Mouse (Mus musculus) intestine, embryonic 14.5 days (tissue): ENCODE measurements around the gene Nsd2. TPM values are rescaled to one million over a fixed set of nuclear protein-coding genes. Genes with fewer than 3 reads are reported as not detected.
A peak's percentile ranks its signal among the peaks of the same experiment; 100 is the strongest.

Experiments
- ATAC-seq: fragments of 200-750 bp; cut with Nextera tagmentation; replicated peaks from 2 replicates; pipeline ENCODE4 v1.8.0; 2017; ENCODE audit warnings: low read depth, moderate number of reproducible peaks, moderate TSS enrichment, moderate library complexity; ENCODE audit not compliant: low FRiP score, low TSS enrichment
- DNase-seq: peaks from one replicate; pipeline ENCODE4 v3.0.0-alpha.2; 2018; ENCODE audit warnings: low spot score
- H3K27ac ChIP-seq: fragments of 300-500 bp; sonication (generic); 2 replicates; pipeline ENCODE4 v1.5.1; 2014; ENCODE audit warnings: low read depth, mild to moderate bottlenecking, control low read depth
- H3K27me3 ChIP-seq: fragments of 300-500 bp; sonication (generic); replicated peaks from 2 replicates; pipeline ENCODE4 v1.6.1; 2014; ENCODE audit warnings: low read length, control low read depth; ENCODE audit not compliant: control insufficient read depth, insufficient read depth
- H3K36me3 ChIP-seq: fragments of 300-500 bp; sonication (generic); 2 replicates; pipeline ENCODE4 v1.6.1; 2014; ENCODE audit warnings: low read length, control low read depth; ENCODE audit not compliant: control insufficient read depth, insufficient read depth
- H3K4me1 ChIP-seq: fragments of 300-500 bp; sonication (generic); replicated peaks from 2 replicates; pipeline ENCODE4 v1.6.1; 2014; ENCODE audit warnings: low read length, control low read depth, mixed read lengths; ENCODE audit not compliant: control insufficient read depth, insufficient read depth
- H3K4me2 ChIP-seq: fragments of 300-500 bp; sonication (generic); 2 replicates; pipeline ENCODE4 v1.6.1; 2014; ENCODE audit warnings: low read length
- H3K4me3 ChIP-seq: fragments of 300-500 bp; sonication (generic); 2 replicates; pipeline ENCODE4 v1.5.1; 2014; ENCODE audit warnings: low read depth, low read length, control low read depth, mixed read lengths
- H3K9ac ChIP-seq: fragments of 300-500 bp; sonication (generic); 2 replicates; pipeline ENCODE4 v1.6.1; 2014; ENCODE audit warnings: mild to moderate bottlenecking, low read length
- H3K9me3 ChIP-seq: fragments of 300-500 bp; sonication (generic); 2 replicates; pipeline ENCODE4 v1.6.1; 2016; ENCODE audit warnings: low read length, control low read depth; ENCODE audit not compliant: control insufficient read depth
- WGBS: fragments of 180-500 bp; shearing (Covaris S2); extraction: QIAGEN DNeasy Blood & Tissue Kit; methylation state at CpG from one replicate; pipeline ENCODE4 v1.1.7; 2014; 5-methylcytosine and 5-hydroxymethylcytosine counted together
- polyA plus RNA-seq: library from polyadenylated mRNA; unstranded; fragments of >200 nt; fragmentation: Nextera tagmentation; extraction: Ambion mirVana; gene quantifications from 2 replicates; pipeline ENCODE4 v1.2.1, GENCODE M21; 2014

The Nsd2 gene
- polyA plus RNA-seq, 1 experiment from 2014 or later, result 56.7 TPM

DNA sequence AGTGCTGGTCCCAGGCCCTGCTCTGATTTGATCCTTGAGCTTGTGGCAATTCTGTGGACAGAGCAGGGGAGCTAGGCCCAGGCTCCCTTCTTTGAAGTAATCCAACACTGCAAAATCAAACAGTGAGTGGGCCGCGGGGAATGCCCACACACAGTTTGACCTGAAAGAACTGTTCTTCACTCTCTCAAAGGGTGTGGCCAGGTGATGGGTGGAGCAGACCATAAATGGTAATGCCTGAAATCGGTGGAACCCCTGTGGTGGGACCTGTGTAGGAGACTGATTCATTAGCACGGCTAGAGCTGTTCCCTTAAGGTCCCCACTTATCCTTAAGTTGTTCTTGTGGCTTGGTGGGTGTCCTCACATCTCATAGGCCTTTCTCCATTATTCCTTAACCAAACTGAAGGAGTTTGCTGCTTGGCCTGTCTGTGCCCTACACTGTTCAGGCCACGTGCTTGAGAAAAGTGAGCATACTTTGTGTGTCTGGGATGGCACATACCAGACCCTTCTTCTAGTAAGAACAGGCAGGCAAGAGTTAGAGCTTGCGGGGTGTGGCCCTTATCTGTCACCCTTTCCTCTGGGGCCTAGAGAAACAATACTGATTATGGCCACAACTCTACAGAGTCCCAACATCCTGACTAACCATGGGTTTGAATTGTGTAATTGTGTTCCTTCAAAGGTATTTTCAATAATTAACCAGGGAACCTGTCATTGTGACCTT is 4.4 kb upstream of the Nsd2 start:
- Histone ChIP-seq H3K4me3 (no peak overlapping the region), H3K27ac (no peak overlapping the region), H3K9ac (no peak overlapping the region), H3K9me3 (no peaks in the 10 kb centered on the region), H3K36me3 (no peaks in the 10 kb centered on the region), H3K27me3 (no peaks in the 10 kb centered on the region), H3K4me1 (peaks cover 11% of the 10 kb centered on the region), H3K4me2 (no peak overlapping the region)
- no peak for ATAC-seq
- 70% methylated on average over 6 of the region's 6 CpGs for WGBS
- DNase-seq, result peak; percentile 58

DNA sequence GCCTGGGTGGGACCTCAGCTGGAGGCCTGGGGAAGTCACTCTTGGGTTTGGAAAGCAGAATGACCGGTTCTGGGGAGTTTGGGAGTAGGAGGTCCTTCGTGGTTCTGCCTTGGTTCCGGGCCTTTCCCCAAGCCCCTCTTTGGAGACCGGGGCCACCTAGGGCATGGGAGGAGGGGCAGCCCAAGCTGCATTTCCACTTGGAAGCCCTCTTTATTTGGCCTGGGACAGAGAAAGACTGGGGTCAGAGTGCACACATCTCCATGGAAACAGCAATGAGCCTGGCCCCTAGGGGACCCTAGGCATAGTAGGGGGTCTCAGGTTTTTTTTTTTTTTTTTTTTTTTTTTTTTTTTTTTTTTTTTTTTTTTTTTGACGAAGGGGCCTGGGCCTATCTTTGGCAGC is 2.4 kb upstream of the Nsd2 start:
- no peak for ATAC-seq
- Histone ChIP-seq H3K9ac (no peak overlapping the region), H3K36me3 (no peaks in the 10 kb centered on the region), H3K27ac (no peak overlapping the region), H3K27me3 (no peaks in the 10 kb centered on the region), H3K4me3 (no peak overlapping the region), H3K4me2 (no peak overlapping the region), H3K9me3 (no peaks in the 10 kb centered on the region), H3K4me1 (peaks cover 21% of the 10 kb centered on the region)
- DNase-seq, result no peak
- WGBS, result 28% methylated on average over 5 of the region's 5 CpGs

DNA sequence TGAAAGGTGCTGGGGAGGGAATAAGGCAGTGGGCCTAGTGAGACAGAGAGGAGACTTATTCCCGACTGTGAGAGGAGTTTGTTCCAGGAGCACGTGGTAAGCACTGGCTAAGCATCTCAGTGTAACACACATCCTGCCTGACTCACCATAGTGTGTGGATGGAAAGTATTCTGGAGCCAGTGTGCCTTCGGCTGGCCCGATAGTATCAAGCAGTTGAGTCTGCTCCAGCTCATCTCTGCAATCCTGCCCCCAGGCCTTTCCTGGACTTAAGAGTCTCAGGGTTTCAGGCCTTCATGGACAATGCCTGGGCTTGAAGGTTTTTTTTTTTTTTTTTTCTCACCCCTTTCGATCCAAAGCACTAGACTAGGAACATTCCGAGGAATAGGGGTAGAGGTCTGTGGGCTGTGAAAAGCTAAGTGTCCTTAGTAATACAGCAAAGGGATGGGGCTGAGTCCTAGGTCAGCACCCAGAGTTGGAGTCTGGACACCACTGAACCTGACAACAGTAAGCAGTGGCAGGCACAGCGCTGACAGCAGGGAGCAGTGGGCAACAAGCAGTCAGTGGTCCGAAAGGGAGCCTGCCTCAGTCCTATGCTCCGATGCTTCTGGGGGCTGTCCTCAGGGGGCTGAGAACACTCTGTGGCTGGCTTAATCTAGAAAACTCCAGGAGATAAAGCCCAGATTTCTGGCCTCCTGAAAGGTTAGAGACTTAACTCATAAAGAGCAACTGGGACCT is 1.2 kb upstream of the Nsd2 start:
- Histone ChIP-seq H3K9me3 (no peaks in the 10 kb centered on the region), H3K9ac (peak overlapping the region; percentile 96), H3K27me3 (no peaks in the 10 kb centered on the region), H3K4me3 (peak overlapping the region; percentile 98), H3K4me2 (peak overlapping the region; percentile 63), H3K4me1 (peaks cover 21% of the 10 kb centered on the region), H3K36me3 (no peaks in the 10 kb centered on the region), H3K27ac (peak overlapping the region; percentile 97)
- DNase-seq, result peak; percentile 55
- ATAC-seq, result 0 out of 2 replicates have a peak, but pooled peaks have one; percentile 4
- WGBS, result 22% methylated on average over 9 of the region's 9 CpGs

DNA sequence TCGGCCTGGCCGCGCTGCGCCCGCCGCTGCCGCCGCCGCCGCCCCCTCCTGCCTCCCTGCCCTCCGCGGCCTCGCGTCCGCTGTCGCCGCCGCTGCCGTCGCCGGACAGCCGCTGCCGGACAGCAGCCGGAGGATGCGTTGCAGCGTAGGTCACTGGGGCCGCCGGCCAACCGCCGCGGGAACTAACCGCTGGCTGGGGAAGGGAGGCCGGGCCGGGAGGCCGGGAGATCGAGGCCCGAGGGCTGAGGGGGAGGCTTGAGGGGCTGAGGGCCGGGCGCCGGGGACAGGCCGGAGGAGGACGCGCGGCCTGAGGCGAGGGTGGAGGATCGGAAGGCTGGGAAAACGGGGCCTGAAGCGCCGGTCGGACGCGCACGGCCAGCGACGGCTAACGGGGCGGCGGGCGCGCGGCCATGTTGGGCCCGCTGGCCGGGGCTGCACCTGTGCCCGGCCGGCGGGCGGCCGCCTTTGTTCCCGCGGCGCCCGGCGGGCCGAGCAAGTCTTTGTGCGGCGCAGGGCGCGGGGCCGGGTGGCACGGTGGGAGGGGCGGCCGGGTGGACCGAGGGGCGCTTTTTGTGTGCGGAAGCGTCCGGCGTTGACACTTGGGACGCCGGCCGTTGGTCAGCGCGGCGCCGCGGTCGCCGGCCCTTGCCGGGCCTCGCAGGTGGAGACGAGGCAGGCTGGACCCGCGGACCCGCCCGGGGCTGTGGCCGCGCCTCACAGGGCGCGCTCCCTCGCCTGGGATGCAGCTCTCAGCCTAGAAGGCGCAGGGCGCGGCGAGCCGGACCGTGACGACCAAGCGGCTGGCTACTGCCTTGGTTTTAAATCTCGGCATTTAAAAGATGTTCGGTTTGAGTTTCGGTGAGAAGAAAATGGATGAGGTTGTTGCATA is 452 bp downstream of the Nsd2 start:
- under 1% methylated on average over 103 of the region's 121 CpGs for WGBS
- ATAC-seq, result peak; percentile 57

DNA sequence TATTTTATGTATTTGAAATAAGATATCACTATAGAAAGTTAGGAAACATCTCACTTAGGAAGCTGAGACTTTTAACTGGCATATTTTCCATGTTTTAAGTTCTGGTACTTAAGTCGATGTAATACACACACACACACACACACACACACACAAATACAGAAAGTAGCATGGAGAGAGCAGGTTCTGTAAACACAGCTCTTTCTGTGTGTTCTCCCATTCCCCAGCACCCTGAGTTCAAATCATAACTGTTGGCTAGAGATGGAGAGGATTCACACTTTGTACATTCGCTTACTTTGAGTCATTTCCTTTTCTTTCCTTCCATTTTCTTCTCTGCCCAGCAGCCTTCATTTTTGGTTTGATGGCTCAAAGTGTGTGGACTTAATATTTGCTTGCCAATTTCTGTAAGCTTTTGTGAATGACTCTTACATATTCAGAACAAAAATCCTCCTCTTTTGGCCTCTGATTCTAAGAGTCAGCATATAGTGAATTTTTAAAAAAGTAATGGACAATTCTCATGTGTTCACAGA is 1.4 kb downstream of the Nsd2 start:
- H3K4me2 ChIP-seq, result peak overlapping the region; percentile 77
- H3K4me1 ChIP-seq, result peaks cover 21% of the 10 kb centered on the region
- H3K36me3 ChIP-seq, result 0 out of 2 replicates have a peak, but pooled peaks cover 2% of the 10 kb centered on the region
- H3K27ac ChIP-seq, result no peak overlapping the region; the same call in 1 of the 2 replicates
- H3K9ac ChIP-seq, result peak overlapping the region; percentile 96
- no peaks in the 10 kb centered on the region for H3K27me3 ChIP-seq
- no peaks in the 10 kb centered on the region for H3K9me3 ChIP-seq
- peak overlapping the region; percentile 98 for H3K4me3 ChIP-seq
- ATAC-seq, result no peak
- no peak for DNase-seq
- 29% methylated on average over 2 of the region's 2 CpGs for WGBS

More for the DNA sequence above, 452 bp downstream of the Nsd2 start:
- peak overlapping the region; percentile 96 for H3K9ac ChIP-seq
- H3K36me3 ChIP-seq, result no peaks in the 10 kb centered on the region
- no peaks in the 10 kb centered on the region for H3K27me3 ChIP-seq
- no peaks in the 10 kb centered on the region for H3K9me3 ChIP-seq
- H3K4me2 ChIP-seq, result peak overlapping the region; percentile 77
- H3K27ac ChIP-seq, result peak overlapping the region; percentile 97
- peak; percentile 86 for DNase-seq
- H3K4me1 ChIP-seq, result peaks cover 21% of the 10 kb centered on the region
- peak overlapping the region; percentile 98 for H3K4me3 ChIP-seq

DNA sequence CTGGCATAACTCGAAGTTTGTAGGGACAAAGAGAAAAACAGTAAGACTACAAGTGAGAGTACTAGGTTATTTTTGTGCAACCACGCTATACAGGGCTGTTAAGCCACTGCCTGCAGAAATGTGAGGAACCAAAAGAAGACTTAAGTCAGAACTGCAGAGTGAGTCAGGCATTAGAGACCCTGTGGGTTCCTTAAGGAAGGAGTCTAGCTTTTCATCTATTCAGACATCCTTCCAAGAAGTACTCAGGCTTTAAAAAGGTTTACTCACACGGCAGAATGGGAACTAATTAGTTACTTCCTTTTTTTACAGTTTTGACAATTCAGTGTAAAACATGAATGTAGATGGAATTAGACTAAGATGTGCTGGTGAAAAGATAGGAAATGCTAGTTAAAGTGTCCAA is 1.9 kb downstream of the Nsd2 start:
- DNase-seq (no peak), ATAC-seq (no peak)
- Histone ChIP-seq H3K27me3 (no peaks in the 10 kb centered on the region), H3K4me1 (peaks cover 21% of the 10 kb centered on the region), H3K4me3 (peak overlapping the region; percentile 98; the same call in 1 of the 2 replicates), H3K9ac (no peak overlapping the region), H3K36me3 (0 out of 2 replicates have a peak, but pooled peaks cover 2% of the 10 kb centered on the region), H3K27ac (no peak overlapping the region), H3K4me2 (peak overlapping the region; percentile 77), H3K9me3 (no peaks in the 10 kb centered on the region)
- 49% methylated on average over 3 of the region's 3 CpGs for WGBS

DNA sequence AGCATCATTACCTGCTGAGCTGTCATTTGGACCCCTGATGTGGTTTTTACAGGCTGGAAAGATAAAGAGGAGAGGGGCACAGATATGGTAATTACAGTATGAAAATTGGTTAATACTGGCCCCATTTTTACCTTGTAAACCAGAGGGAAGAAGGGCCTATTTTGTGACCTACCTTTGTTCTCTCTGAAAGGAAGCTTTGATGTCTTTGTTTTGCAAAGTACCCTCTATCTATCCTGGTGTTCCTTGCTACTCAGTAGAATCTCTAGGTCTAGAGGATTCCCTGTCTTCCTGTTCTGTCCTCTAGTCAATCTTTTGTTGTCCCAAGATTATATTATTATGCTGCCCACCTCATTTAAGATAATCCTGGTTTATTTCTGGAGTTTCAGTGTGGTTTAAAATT is 5.5 kb downstream of the Nsd2 start:
- Histone ChIP-seq H3K36me3 (0 out of 2 replicates have a peak, but pooled peaks cover 7% of the 10 kb centered on the region), H3K27me3 (no peaks in the 10 kb centered on the region), H3K4me3 (no peak overlapping the region), H3K9ac (no peak overlapping the region), H3K4me1 (peaks cover 9% of the 10 kb centered on the region), H3K27ac (no peak overlapping the region), H3K9me3 (no peaks in the 10 kb centered on the region), H3K4me2 (no peak overlapping the region)
- ATAC-seq (no peak), DNase-seq (no peak)

DNA sequence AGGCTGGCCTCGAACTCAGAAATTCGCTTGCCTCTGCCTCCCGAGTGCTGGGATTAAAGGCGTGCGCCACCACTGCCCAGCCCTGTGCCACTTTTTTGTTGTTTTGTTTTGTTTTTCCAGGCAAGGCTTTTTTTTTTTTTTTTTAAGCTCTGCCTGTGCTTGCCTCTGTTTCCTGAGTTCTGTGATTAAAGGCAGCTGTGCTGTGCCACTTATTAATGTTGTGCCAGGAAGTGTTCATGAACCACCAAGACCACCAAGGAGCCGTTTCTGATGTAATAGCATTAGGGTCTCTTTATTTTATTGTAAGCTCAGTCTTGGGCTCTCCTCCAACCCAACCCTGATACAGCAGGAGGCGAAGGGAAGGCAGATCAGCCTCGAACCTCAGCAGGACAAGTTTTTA is 7.6 kb downstream of the Nsd2 start:
- DNase-seq, result no peak
- Histone ChIP-seq H3K27ac (no peak overlapping the region), H3K9ac (no peak overlapping the region), H3K27me3 (no peaks in the 10 kb centered on the region), H3K4me2 (no peak overlapping the region), H3K36me3 (0 out of 2 replicates have a peak, but pooled peaks cover 7% of the 10 kb centered on the region), H3K4me1 (no peaks in the 10 kb centered on the region; the same call in 1 of the 2 replicates), H3K9me3 (no peaks in the 10 kb centered on the region), H3K4me3 (no peak overlapping the region)
- WGBS, result 89% methylated on average over 8 of the region's 8 CpGs
- ATAC-seq, result no peak
